Mouse (Mus musculus): ENCODE measurements around the gene Sit1.
"Not testable (repeated sequence)": the region's sequence is repeated elsewhere in the genome, so short reads cannot be mapped to it uniquely, and the experiment has no call there.

The Sit1 gene

GRCm38 (mm10) chr4:43499407-43500333 is 16.1 kb upstream of the Sit1 start, which contains the start of gene Arhgef39:
Gene Arhgef39, minus strand, starts transcription at chr4:43499695.
- peak; percentile 75 for DNase-seq (ENCODE audit: low spot score)

GRCm38 (mm10) chr4:43498983-43499382 is 15.4 kb upstream of the Sit1 start:
- DNase-seq (ENCODE audit: low spot score): no peak

- DNase-seq (ENCODE audit: low spot score): no peak
These were observed 14.4 kb upstream of the Sit1 start for GRCm38 (mm10) chr4:43497946-43498345.

- no peak for DNase-seq (ENCODE audit: low spot score)
These were observed 13.9 kb upstream of the Sit1 start for GRCm38 (mm10) chr4:43497405-43497804.

GRCm38 (mm10) chr4:43496587-43496986 is 13.1 kb upstream of the Sit1 start:
- no peak for DNase-seq (ENCODE audit: low spot score)

- no peak for DNase-seq (ENCODE audit: low spot score)
These were observed 10.3 kb upstream of the Sit1 start for GRCm38 (mm10) chr4:43493846-43494240.

GRCm38 (mm10) chr4:43493186-43493845 is 9.8 kb upstream of the Sit1 start:
- DNase-seq (ENCODE audit: low spot score): peak; percentile 95

GRCm38 (mm10) chr4:43492821-43493185 is 9.3 kb upstream of the Sit1 start, which contains the start of gene Ccdc107:
Gene Ccdc107, plus strand, starts transcription at chr4:43492900.
- DNase-seq (ENCODE audit: low spot score): peak; percentile 88

GRCm38 (mm10) chr4:43492101-43492820 is 8.7 kb upstream of the Sit1 start:
- peak; percentile 34 for DNase-seq (ENCODE audit: low spot score)

GRCm38 (mm10) chr4:43490801-43491200 is 7.3 kb upstream of the Sit1 start:
- no peak for DNase-seq (ENCODE audit: low spot score)

GRCm38 (mm10) chr4:43489611-43490010 is 6.1 kb upstream of the Sit1 start:
- DNase-seq (ENCODE audit: low spot score): no peak

- not testable (repeated sequence) for DNase-seq (ENCODE audit: low spot score)
These were observed 2.1 kb upstream of the Sit1 start for GRCm38 (mm10) chr4:43485666-43486065.

GRCm38 (mm10) chr4:43482591-43482990 is 943 bp downstream of the Sit1 start:
- no peak for DNase-seq (ENCODE audit: low spot score)

GRCm38 (mm10) chr4:43481894-43482456 is 1.6 kb downstream of the Sit1 start:
- DNase-seq (ENCODE audit: low spot score): no peak

GRCm38 (mm10) chr4:43480985-43481384 is 2.5 kb downstream of the Sit1 start:
- no peak for DNase-seq (ENCODE audit: low spot score)

- DNase-seq (ENCODE audit: low spot score): peak; percentile 58
These were observed 4.4 kb downstream of the Sit1 start for GRCm38 (mm10) chr4:43478906-43479832.

GRCm38 (mm10) chr4:43478534-43478858 is 5.0 kb downstream of the Sit1 start:
- DNase-seq (ENCODE audit: low spot score): no peak

- peak; percentile 69 for DNase-seq (ENCODE audit: low spot score)
These were observed 5.5 kb downstream of the Sit1 start for GRCm38 (mm10) chr4:43477857-43478533.

GRCm38 (mm10) chr4:43476604-43477003 is 6.9 kb downstream of the Sit1 start:
- DNase-seq (ENCODE audit: low spot score): peak; percentile 40

GRCm38 (mm10) chr4:43473636-43474035 is 9.9 kb downstream of the Sit1 start:
- DNase-seq (ENCODE audit: low spot score): no peak

GRCm38 (mm10) chr4:43470301-43470700 is 13.2 kb downstream of the Sit1 start:
- no peak for DNase-seq (ENCODE audit: low spot score)

All from adipocyte (in vitro differentiated cells).